Mouse (Mus musculus): ENCODE results near the gene Gtf2ird2.

Gtf2ird2 gene

GRCm38 (mm10) chr5:134183880-134184808 is at the start of gene Gtf2ird2:
Gtf2ird2 (plus strand) TSS chr5:134184019.
- peak; percentile 98 for DNase-seq (ENCODE audit: low spot score in 2 of 2)

DNA sequence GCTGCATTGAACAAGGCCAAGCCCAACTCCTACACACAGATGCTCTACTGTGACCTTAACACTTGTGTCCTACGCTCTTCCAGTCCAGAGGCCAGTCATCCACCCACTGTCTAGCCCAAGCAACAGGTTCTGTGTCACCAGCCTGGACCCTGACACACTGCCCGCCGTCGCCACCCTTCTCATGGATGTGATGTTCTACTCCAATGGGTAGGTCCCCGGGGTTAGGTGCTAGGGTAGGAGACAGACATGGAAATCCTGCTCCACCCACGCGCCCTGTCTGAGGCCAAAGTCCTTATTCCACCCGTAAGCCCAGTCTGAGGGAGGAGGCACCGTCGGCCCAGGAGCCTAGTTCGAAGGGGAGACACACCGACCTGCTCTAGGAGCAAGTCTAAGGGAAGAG is 47.8 kb upstream of the Gtf2ird2 start:
- no peak for DNase-seq (ENCODE audit: low spot score in 2 of 2)

GRCm38 (mm10) chr5:134137933-134138332 is 45.9 kb upstream of the Gtf2ird2 start:
- no peak for DNase-seq (ENCODE audit: low spot score in 2 of 2)

DNA sequence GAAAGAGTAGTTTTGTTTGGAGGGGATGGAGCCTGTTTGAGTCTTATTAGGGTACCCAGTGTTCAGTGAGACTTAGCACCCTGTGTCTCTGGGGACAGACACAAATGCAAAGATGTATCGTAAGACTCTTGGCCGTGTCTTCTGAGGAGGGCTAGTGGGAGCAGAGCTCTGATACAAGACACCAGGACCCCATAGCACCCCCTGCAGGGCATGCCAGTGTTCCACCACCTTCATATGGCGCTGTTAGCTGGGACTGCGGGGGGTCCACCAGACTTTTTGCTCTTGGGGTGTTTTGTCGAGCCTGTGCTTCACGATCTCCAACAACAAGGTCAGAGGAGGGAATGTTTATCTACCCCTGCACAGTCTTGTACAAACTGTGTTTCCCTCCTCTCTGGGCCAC is 44.4 kb upstream of the Gtf2ird2 start:
- DNase-seq (ENCODE audit: low spot score in 2 of 2) = no peak

DNA sequence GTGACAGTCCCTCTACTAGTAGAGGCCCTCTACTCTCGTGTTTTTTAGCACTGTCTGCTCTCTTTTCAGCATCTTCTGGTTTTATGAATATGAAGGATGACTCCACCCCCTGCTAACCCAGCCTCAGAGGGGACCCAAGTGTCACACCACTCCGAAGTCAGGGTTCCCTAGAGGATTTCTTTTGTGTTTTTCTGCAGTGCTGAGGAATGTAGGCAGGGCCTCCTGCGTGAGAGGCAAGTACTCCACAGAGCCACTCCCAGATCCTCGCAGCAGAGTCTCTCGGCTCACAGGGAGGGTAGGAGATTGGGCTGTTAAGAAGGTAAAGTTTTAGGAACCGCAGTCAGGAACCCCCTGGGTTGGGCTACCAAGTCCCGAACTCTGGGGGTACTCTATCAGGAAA is 42.6 kb upstream of the Gtf2ird2 start:
- no peak for DNase-seq (ENCODE audit: low spot score in 2 of 2)

DNA sequence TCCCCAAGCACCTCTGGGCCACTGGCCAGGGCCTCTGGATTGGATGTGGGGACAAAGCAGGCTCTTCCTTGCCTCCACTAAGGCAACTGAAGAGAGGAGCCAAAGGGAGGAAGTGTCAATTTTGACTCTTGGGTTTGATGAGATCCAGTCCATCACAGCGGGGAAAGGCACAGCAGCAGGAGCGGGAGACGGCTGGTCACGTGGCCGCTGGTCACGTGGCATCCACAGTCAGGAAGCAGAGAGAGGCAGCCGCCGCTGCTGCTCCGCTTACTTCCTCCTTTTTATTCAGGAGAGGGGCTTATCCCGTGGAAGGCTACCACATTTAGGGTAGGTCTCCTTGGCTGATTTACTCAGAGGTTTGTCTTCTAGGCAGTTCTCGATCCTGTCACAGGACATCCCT is 41.4 kb upstream of the Gtf2ird2 start:
- no peak for DNase-seq (ENCODE audit: low spot score in 2 of 2)

- no peak for DNase-seq (ENCODE audit: low spot score in 2 of 2)
Measured at GRCm38 (mm10) chr5:134144986-134145385, 38.8 kb upstream of the Gtf2ird2 start.

GRCm38 (mm10) chr5:134147194-134147753 is 36.5 kb upstream of the Gtf2ird2 start:
- DNase-seq (ENCODE audit: low spot score in 2 of 2) = no peak

- DNase-seq (ENCODE audit: low spot score in 2 of 2) = no peak
Measured at GRCm38 (mm10) chr5:134148153-134148552, 35.7 kb upstream of the Gtf2ird2 start.

DNA sequence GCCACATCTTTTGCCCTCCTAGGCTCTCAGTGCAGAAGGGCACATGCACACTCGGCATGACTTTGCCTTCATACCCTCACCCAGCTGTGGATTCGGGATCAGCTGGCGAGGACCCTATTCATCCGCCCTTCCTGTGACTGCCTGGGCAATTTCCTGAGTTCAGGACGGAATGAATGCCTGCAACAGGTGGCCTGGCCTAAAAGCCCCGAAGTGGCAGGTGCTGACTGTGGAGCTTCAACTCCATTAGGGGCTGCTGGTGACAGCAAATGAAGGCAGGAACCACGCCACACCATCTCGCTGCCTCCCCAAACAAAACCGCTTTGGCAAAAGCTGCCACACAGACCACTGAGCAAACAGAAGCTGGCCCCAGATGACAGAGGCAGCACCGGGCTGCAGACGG is 31.9 kb upstream of the Gtf2ird2 start:
- DNase-seq (ENCODE audit: low spot score in 2 of 2) = no peak

GRCm38 (mm10) chr5:134155916-134156466 is 27.8 kb upstream of the Gtf2ird2 start:
- no peak for DNase-seq (ENCODE audit: low spot score in 2 of 2)

GRCm38 (mm10) chr5:134164688-134165087 is 19.1 kb upstream of the Gtf2ird2 start:
- no peak for DNase-seq (ENCODE audit: low spot score in 2 of 2)

- DNase-seq (ENCODE audit: low spot score in 2 of 2) = no peak
Measured at GRCm38 (mm10) chr5:134166642-134167041, 17.2 kb upstream of the Gtf2ird2 start.

DNA sequence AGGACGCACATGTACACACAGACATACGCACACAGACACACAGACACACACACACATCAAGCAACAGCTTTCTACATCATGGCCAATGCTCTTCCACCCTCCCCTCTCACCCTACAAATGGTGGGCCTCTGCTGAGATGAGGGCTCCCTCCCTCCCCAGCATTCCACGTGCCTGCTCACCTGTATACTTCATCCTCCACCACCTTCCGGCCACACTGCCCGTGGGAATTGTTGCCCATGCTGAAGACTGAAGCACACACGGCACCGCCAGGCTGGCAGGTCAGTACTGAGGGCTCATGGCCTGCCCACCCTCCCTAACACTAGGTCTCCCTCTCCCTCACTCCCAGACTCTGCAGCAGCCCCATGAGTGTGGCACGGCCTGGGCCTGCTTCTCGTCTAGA is 15.8 kb upstream of the Gtf2ird2 start:
- no peak for DNase-seq (ENCODE audit: low spot score in 2 of 2)

GRCm38 (mm10) chr5:134169231-134169630 is 14.6 kb upstream of the Gtf2ird2 start:
- DNase-seq (ENCODE audit: low spot score in 2 of 2) = peak in 1 of 2 experiments; percentile 21

GRCm38 (mm10) chr5:134170167-134170566 is 13.7 kb upstream of the Gtf2ird2 start:
- no peak for DNase-seq (ENCODE audit: low spot score in 2 of 2)

GRCm38 (mm10) chr5:134173206-134173605 is 10.6 kb upstream of the Gtf2ird2 start:
- DNase-seq (ENCODE audit: low spot score in 2 of 2) = no peak

GRCm38 (mm10) chr5:134175696-134176095 is 8.1 kb upstream of the Gtf2ird2 start:
- no peak for DNase-seq (ENCODE audit: low spot score in 2 of 2)

GRCm38 (mm10) chr5:134176169-134176881 is 7.5 kb upstream of the Gtf2ird2 start, which contains the start of gene Rcc1l:
Rcc1l (minus strand) TSS chr5:134176774.
- DNase-seq (ENCODE audit: low spot score in 2 of 2) = peak; percentile 74 to 76

- no peak for DNase-seq (ENCODE audit: low spot score in 2 of 2)
Measured at GRCm38 (mm10) chr5:134178536-134178935, 5.3 kb upstream of the Gtf2ird2 start.

GRCm38 (mm10) chr5:134179871-134180270 is 3.9 kb upstream of the Gtf2ird2 start:
- peak; percentile 36 to 63 for DNase-seq (ENCODE audit: low spot score in 2 of 2)

- DNase-seq (ENCODE audit: low spot score in 2 of 2) = no peak
Measured at GRCm38 (mm10) chr5:134182172-134182571, 1.6 kb upstream of the Gtf2ird2 start.
